Comparison of ENCODE assay signal across 7 mouse cellular contexts in the genomic region with DNA sequence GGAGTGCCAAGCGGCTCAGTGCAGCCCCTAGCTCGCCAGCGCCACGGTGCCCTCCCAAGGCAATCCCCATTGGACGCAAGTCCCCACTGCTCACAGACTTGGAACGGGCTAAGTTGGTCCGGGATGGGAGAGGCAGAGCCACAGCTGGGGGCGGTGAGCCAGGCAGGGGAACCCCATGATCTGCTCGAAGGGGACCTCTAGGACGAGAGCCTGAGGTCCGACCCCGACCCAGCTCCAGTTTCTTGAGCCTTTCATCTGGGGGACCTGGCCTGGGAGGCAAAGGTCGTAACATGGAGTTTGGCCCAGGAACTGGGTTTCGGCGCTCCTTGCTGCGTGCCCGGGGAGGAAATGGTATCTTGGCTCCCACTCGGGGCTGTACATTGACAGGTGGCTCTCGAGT. TPM values are rescaled to one million over a fixed set of nuclear protein-coding genes. Genes with fewer than 3 reads are reported as not detected.
DNase-seq lines count a peak whose midpoint lies in the region; ATAC-seq and TF ChIP-seq lines count a peak whose summit lies in the region.

No protein-coding gene starts in this region.

- peaks cover 65% of the 10 kb centered on the region for H3K36me3 ChIP-seq in lung, embryonic 14.5 days (ENCODE audit: insufficient read depth)
- H3K36me3 ChIP-seq in forebrain, postnatal 0 days (ENCODE audit: insufficient read depth): peaks cover 45% of the 10 kb centered on the region
- peaks cover 63% of the 10 kb centered on the region for H3K36me3 ChIP-seq in liver, embryonic 15.5 days (replicated peaks)

- peak overlapping the region; percentile 74 for H3K4me3 ChIP-seq in lung, embryonic 14.5 days (ENCODE audit: low read depth, low read length)
- peak overlapping the region; percentile 66; the same call in 1 of the 2 replicates for H3K4me3 ChIP-seq in forebrain, postnatal 0 days (ENCODE audit: low read depth, low read length)
- peak overlapping the region; percentile 83; the same call in 1 of the 2 replicates for H3K4me3 ChIP-seq in liver, embryonic 15.5 days (replicated peaks)

- no peak overlapping the region for H3K9ac ChIP-seq in lung, embryonic 14.5 days
- H3K9ac ChIP-seq in forebrain, postnatal 0 days: no peak overlapping the region
- H3K9ac ChIP-seq in liver, embryonic 15.5 days: no peak overlapping the region

- ATAC-seq in lung, embryonic 14.5 days (ENCODE audit: insufficient read depth): no peak
- no peak for ATAC-seq in forebrain, postnatal 0 days
- ATAC-seq in liver, embryonic 15.5 days (ENCODE audit: insufficient read depth): no peak

- peaks cover 5% of the 10 kb centered on the region; the same call in 1 of the 2 replicates for H3K4me1 ChIP-seq in lung, embryonic 14.5 days (ENCODE audit: insufficient read depth)
- H3K4me1 ChIP-seq in forebrain, postnatal 0 days (ENCODE audit: insufficient read depth): peaks cover 6% of the 10 kb centered on the region
- peaks cover 68% of the 10 kb centered on the region for H3K4me1 ChIP-seq in liver, embryonic 15.5 days (replicated peaks)

- no peak for DNase-seq in lung, embryonic 14.5 days
- DNase-seq in lung, postnatal 36 days: no peak
- no peak for DNase-seq in forebrain, postnatal 0 days
- DNase-seq in testis, postnatal 14 days (ENCODE audit: low spot score): peak; percentile 19
- no peak for DNase-seq in adrenal gland, adult 2 months
- no peak for DNase-seq in gastrocnemius, adult 8-10 months (ENCODE audit: low spot score in 2 of 2)

- H3K27me3 ChIP-seq in lung, embryonic 14.5 days (ENCODE audit: insufficient read depth, low read length): no peaks in the 10 kb centered on the region
- no peaks in the 10 kb centered on the region for H3K27me3 ChIP-seq in forebrain, postnatal 0 days (ENCODE audit: insufficient read depth, low read length)
- H3K27me3 ChIP-seq in liver, embryonic 15.5 days: no peaks in the 10 kb centered on the region

- WGBS in lung, embryonic 14.5 days: 86% methylated on average over 19 of the region's 19 CpGs
- 91% methylated on average over 19 of the region's 19 CpGs for WGBS in forebrain, postnatal 0 days
- 86% methylated on average over 19 of the region's 19 CpGs for WGBS in liver, embryonic 15.5 days (ENCODE audit: insufficient replicate concordance)

- H3K27ac ChIP-seq in lung, embryonic 14.5 days (ENCODE audit: low read depth): no peak overlapping the region
- no peak overlapping the region for H3K27ac ChIP-seq in forebrain, postnatal 0 days (ENCODE audit: low read depth, low read length)
- H3K27ac ChIP-seq in liver, embryonic 15.5 days (replicated peaks): peak overlapping the region; percentile 25; the same call in 1 of the 2 replicates

- no peaks in the 10 kb centered on the region for H3K9me3 ChIP-seq in lung, embryonic 14.5 days (ENCODE audit: low read depth, low read length)
- H3K9me3 ChIP-seq in forebrain, postnatal 0 days (ENCODE audit: low read length): no peaks in the 10 kb centered on the region
- no peaks in the 10 kb centered on the region for H3K9me3 ChIP-seq in liver, embryonic 15.5 days (replicated peaks)

- TF ChIP-seq CTCF in lung, embryonic 14.5 days (IDR thresholded peaks at IDR 0.05; ENCODE audit: low read depth): no peak
- TF ChIP-seq CTCF in forebrain, postnatal 0 days (IDR thresholded peaks at IDR 0.05; ENCODE audit: low read depth): no peak

- peak overlapping the region; percentile 62 for H3K4me2 ChIP-seq in lung, embryonic 14.5 days
- peak overlapping the region; percentile 59 for H3K4me2 ChIP-seq in forebrain, postnatal 0 days (ENCODE audit: low read depth)
- H3K4me2 ChIP-seq in liver, embryonic 15.5 days: peak overlapping the region; percentile 77

RNA-seq across cellular contexts. Expression of a gene that starts 1.3 kb away (rescaled TPM):
- 73.9 and 86.0 TPM in 2 replicates for polyA plus RNA-seq in lung, embryonic 14.5 days (2014; fragmentation: Nextera tagmentation; extraction: Ambion mirVana)
- 56.8 and 66.5 TPM in 2 replicates for total RNA-seq in forebrain, postnatal 0 days (2014; rRNA removed)
- polyA plus RNA-seq in forebrain, postnatal 0 days (2015; fragmentation: Nextera tagmentation; extraction: Ambion mirVana): 66.4 and 80.4 TPM in 2 replicates
- 24.9 and 28.5 TPM in 2 replicates for polyA plus RNA-seq in liver, embryonic 15.5 days (2015; fragmentation: Nextera tagmentation; extraction: Ambion mirVana)
- 10 to 100 TPM; 37.5 to 44.9 TPM for total RNA-seq in adrenal gland, adult 2 months (2021)
- polyA plus RNA-seq in adrenal gland, adult 2 months (2012; rRNA removed): 61.3 and 61.5 TPM in 2 replicates
- 10 to 100 TPM; 15.3 to 19.3 (median 16.2) TPM for total RNA-seq in gastrocnemius, adult 8-10 months (2022)

RNA-seq across cellular contexts. Expression of a gene that starts 5.5 kb away (rescaled TPM):
- 50.9 and 51.7 TPM in 2 replicates for polyA plus RNA-seq in lung, embryonic 14.5 days (2014; fragmentation: Nextera tagmentation; extraction: Ambion mirVana)
- total RNA-seq in forebrain, postnatal 0 days (2014; rRNA removed): 26.6 and 30.6 TPM in 2 replicates
- polyA plus RNA-seq in forebrain, postnatal 0 days (2015; fragmentation: Nextera tagmentation; extraction: Ambion mirVana): 21.1 and 23.3 TPM in 2 replicates
- 214 and 226 TPM in 2 replicates for polyA plus RNA-seq in liver, embryonic 15.5 days (2015; fragmentation: Nextera tagmentation; extraction: Ambion mirVana)
- total RNA-seq in adrenal gland, adult 2 months (2021): 10 to 100 TPM; 28.6 to 32.2 TPM
- polyA plus RNA-seq in adrenal gland, adult 2 months (2012; rRNA removed): 44.2 and 55.0 TPM in 2 replicates
- 10 to 100 TPM in 2 of 4 experiments, 1 to 10 TPM in 2; 7.3 to 10.7 (median 9.0) TPM for total RNA-seq in gastrocnemius, adult 8-10 months (2022)

RNA-seq across cellular contexts. Expression of a gene that starts 8.3 kb away (rescaled TPM):
- 107 and 108 TPM in 2 replicates for polyA plus RNA-seq in lung, embryonic 14.5 days (2014; fragmentation: Nextera tagmentation; extraction: Ambion mirVana)
- 96.6 and 123 TPM in 2 replicates for total RNA-seq in forebrain, postnatal 0 days (2014; rRNA removed)
- polyA plus RNA-seq in forebrain, postnatal 0 days (2015; fragmentation: Nextera tagmentation; extraction: Ambion mirVana): 133 and 150 TPM in 2 replicates
- polyA plus RNA-seq in liver, embryonic 15.5 days (2015; fragmentation: Nextera tagmentation; extraction: Ambion mirVana): 40.6 and 41.4 TPM in 2 replicates
- total RNA-seq in adrenal gland, adult 2 months (2021): 100 to 1,000 TPM; 121 to 170 TPM
- polyA plus RNA-seq in adrenal gland, adult 2 months (2012; rRNA removed): 19.9 and 20.1 TPM in 2 replicates
- 100 to 1,000 TPM; 102 to 110 (median 106) TPM for total RNA-seq in gastrocnemius, adult 8-10 months (2022)

RNA-seq across cellular contexts. Expression of a gene that starts 16.4 kb away (rescaled TPM):
- 80.3 and 94.3 TPM in 2 replicates for polyA plus RNA-seq in lung, embryonic 14.5 days (2014; fragmentation: Nextera tagmentation; extraction: Ambion mirVana)
- 75.1 and 99.3 TPM in 2 replicates for total RNA-seq in forebrain, postnatal 0 days (2014; rRNA removed)
- polyA plus RNA-seq in forebrain, postnatal 0 days (2015; fragmentation: Nextera tagmentation; extraction: Ambion mirVana): 104 and 115 TPM in 2 replicates
- polyA plus RNA-seq in liver, embryonic 15.5 days (2015; fragmentation: Nextera tagmentation; extraction: Ambion mirVana): 21.9 and 23.5 TPM in 2 replicates
- total RNA-seq in adrenal gland, adult 2 months (2021): 10 to 100 TPM; 30.3 to 33.4 TPM
- 53.0 and 56.7 TPM in 2 replicates for polyA plus RNA-seq in adrenal gland, adult 2 months (2012; rRNA removed)
- total RNA-seq in gastrocnemius, adult 8-10 months (2022): 10 to 100 TPM in 2 of 4 experiments, 1 to 10 TPM in 2; 8.7 to 14.1 (median 10.9) TPM

RNA-seq across cellular contexts. Expression of a gene that starts 35.3 kb away (rescaled TPM):
- polyA plus RNA-seq in lung, embryonic 14.5 days (2014; fragmentation: Nextera tagmentation; extraction: Ambion mirVana): 244 and 250 TPM in 2 replicates
- 203 and 270 TPM in 2 replicates for total RNA-seq in forebrain, postnatal 0 days (2014; rRNA removed)
- polyA plus RNA-seq in forebrain, postnatal 0 days (2015; fragmentation: Nextera tagmentation; extraction: Ambion mirVana): 219 and 243 TPM in 2 replicates
- 137 and 144 TPM in 2 replicates for polyA plus RNA-seq in liver, embryonic 15.5 days (2015; fragmentation: Nextera tagmentation; extraction: Ambion mirVana)
- 100 to 1,000 TPM; 558 to 829 TPM for total RNA-seq in adrenal gland, adult 2 months (2021)
- 210 and 224 TPM in 2 replicates for polyA plus RNA-seq in adrenal gland, adult 2 months (2012; rRNA removed)
- 100 to 1,000 TPM; 830 to 997 (median 868) TPM for total RNA-seq in gastrocnemius, adult 8-10 months (2022)
